Mouse (Mus musculus) macrophage (primary cell): ENCODE results near the gene Calm4. TPM values are rescaled to one million over a fixed set of nuclear protein-coding genes. Genes with fewer than 3 reads are reported as not detected.
"Not testable (repeated sequence)": the region's sequence is repeated elsewhere in the genome, so short reads cannot be mapped to it uniquely, and the experiment has no call there.

Experiments
- H3K27ac ChIP-seq: fragments of 350-480 bp; formaldehyde crosslinking; 2 replicates; pipeline ENCODE4 v1.9.0; 2021
- H3K36me3 ChIP-seq: fragments of 350-480 bp; formaldehyde crosslinking; 2 replicates; pipeline ENCODE4 v1.9.0; 2021; ENCODE audit errors: inconsistent target
- H3K4me3 ChIP-seq: fragments of 350-480 bp; formaldehyde crosslinking; 2 replicates; pipeline ENCODE4 v1.9.0; 2021; ENCODE audit errors: inconsistent target
- H3K79me2 ChIP-seq: fragments of 350-480 bp; formaldehyde crosslinking; 2 replicates; pipeline ENCODE4 v1.9.0; 2021; ENCODE audit errors: inconsistent target
- WGBS: methylation state at CpG from one replicate; pipeline ENCODE4 v1.1.7; 2026; ENCODE audit warnings: inconsistent platforms; ENCODE audit not compliant: missing documents; 5-methylcytosine and 5-hydroxymethylcytosine counted together
- polyA plus RNA-seq: library from polyadenylated mRNA; stranded (reverse); fragments of 250-400 nt; gene quantifications from 3 replicates; pipeline ENCODE4 v1.2.4, GENCODE M21; 2018; ENCODE audit warnings: inconsistent platforms

Gene Calm4
- polyA plus RNA-seq, 1 experiment from 2014 or later: not detected

DNA sequence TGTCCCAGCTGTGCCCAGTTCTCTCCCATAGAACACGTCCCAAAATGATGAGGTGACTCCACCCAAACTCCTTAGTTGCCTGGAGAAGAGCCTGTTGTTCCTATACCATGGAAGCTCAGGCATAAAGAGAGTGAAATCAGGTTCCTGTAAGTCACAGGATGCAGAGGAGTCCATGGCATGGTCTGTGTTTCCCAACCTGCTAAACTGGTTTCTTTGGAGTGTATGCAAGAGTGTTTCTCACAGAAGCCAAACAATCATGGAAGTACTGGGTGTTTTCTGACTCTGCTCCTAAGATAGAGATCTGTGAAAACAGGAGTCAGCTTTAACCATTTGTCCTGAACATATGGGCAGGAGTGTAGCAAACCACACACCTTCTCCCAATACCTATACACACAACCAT, 5.6 kb upstream of the Calm4 start:
- no peaks in the 10 kb centered on the region for H3K79me2 ChIP-seq
- no peaks in the 10 kb centered on the region for H3K36me3 ChIP-seq
- 69% methylated on average over 1 of the region's 1 CpGs for WGBS
- no peak overlapping the region for H3K27ac ChIP-seq
- no peak overlapping the region for H3K4me3 ChIP-seq

DNA sequence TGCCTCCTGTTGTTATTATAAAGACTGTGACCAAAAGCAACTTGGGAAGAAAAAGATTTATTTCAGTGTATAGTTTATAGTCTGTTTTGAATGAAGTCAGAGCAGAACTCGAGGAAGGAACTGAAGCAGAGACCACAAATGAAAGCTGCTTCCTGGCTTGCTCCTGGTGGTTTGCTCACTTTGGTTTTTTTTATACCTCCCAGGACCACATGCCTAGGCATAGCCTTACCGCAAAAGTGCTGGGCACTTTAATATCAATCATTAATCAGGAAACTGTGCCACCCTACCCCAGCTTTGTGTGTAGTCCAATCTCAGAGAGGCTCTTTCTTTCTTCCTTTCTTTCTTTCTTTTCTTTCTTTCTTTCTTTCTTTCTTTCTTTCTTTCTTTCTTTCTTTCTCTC, 5.1 kb upstream of the Calm4 start:
- Histone ChIP-seq H3K4me3 (no peak overlapping the region), H3K79me2 (no peaks in the 10 kb centered on the region), H3K27ac (no peak overlapping the region), H3K36me3 (no peaks in the 10 kb centered on the region)
- WGBS: 4% methylated on average over 2 of the region's 2 CpGs

DNA sequence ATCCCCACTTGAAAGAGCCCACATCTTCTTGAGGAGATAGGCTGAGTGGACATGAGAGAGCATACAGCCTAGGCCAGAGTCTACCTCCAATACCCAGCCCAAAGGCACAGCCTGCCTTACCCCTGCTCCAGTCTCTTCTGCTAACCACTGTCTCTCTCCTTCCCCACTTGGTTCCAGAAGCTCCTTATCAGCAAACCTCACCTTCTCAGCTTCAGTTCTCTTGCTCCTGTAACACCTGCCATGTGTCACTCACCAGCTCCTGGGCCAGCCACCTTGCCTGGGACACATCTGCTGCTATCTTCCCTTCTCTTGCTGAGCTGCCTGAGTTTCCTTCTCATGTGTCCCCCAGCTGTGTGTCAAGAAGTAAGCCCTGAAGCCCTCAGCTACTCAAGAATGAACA, 3.9 kb upstream of the Calm4 start:
- H3K4me3 ChIP-seq, H3K36me3 ChIP-seq, H3K79me2 ChIP-seq, H3K27ac ChIP-seq: not testable (repeated sequence)

DNA sequence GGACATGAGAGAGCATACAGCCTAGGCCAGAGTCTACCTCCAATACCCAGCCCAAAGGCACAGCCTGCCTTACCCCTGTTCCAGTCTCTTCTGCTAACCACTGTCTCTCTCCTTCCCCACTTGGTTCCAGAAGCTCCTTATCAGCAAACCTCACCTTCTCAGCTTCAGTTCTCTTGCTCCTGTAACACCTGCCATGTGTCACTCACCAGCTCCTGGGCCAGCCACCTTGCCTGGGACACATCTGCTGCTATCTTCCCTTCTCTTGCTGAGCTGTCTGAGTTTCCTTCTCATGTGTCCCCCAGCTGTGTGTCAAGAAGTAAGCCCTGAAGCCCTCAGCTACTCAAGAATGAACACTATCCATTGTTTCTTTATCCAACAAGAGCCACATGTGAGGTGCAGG, 3.1 kb downstream of the Calm4 start:
- H3K36me3 ChIP-seq: not testable (repeated sequence)

DNA sequence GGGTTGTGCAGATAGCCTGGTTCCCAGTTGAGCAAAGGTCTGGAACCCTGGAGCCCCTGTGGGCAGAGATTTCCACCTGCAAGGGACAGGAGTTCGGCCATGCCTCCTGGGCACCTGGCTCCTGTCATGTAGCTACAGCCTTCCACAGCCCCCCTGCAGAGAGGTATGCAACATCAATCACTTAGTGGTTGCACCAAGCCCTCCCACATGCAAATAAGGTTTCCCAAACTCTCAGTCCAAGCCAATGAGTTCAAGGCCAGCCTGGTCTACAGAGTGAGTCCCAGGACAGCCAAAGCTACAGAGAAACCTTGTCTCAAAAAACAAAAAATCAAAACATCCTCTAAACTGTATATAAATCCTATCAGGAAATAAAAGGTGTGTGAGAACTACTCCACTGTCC, 12.8 kb downstream of the Calm4 start:
- H3K27ac ChIP-seq: no peak overlapping the region
- 90% methylated on average over 1 of the region's 1 CpGs for WGBS
- H3K36me3 ChIP-seq: no peaks in the 10 kb centered on the region
- H3K4me3 ChIP-seq: no peak overlapping the region
- H3K79me2 ChIP-seq: no peaks in the 10 kb centered on the region

More for the DNA sequence above, 3.1 kb downstream of the Calm4 start:
- H3K27ac ChIP-seq, H3K4me3 ChIP-seq, H3K79me2 ChIP-seq: not testable (repeated sequence)

DNA sequence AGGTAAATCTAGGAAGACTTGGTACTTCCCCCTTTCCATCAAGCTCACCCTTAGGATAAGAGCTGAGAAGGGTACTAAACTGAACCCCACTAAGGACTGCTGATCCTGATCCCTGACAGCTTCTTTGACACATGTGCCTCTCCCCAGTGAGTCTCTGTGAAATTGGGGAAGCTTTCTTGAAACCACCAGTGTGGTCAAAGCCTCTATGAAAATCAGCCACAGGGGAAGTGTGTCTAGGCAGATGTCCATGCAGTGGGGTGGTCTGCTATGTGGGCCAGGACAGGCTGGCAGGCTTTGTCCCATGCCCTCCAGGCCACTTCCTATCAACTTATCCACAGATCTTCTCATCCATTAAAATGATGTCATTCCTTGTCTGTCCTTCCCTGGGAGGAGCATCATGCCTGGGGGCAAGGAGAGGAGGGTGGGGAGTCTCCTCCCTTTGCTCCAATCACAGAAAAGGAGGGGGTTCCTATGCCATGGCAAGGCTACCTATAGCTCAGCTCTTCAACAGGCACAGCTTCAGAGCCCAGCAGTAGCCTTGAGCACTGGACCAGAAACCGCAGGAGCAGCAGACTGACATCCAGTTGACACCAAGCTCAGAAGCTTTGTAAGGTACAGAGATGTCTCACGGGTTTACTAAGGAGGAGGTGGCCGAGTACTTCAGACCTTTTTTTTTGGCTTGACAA, 16.2 kb downstream of the Calm4 start, which contains the start of gene Calm5:
Gene Calm5 (plus strand): TSS at position 526 of the 686 bp plus-strand sequence.
- 41% methylated on average over 3 of the region's 3 CpGs for WGBS
- not testable (repeated sequence) for H3K79me2 ChIP-seq, H3K4me3 ChIP-seq, H3K27ac ChIP-seq, H3K36me3 ChIP-seq

DNA sequence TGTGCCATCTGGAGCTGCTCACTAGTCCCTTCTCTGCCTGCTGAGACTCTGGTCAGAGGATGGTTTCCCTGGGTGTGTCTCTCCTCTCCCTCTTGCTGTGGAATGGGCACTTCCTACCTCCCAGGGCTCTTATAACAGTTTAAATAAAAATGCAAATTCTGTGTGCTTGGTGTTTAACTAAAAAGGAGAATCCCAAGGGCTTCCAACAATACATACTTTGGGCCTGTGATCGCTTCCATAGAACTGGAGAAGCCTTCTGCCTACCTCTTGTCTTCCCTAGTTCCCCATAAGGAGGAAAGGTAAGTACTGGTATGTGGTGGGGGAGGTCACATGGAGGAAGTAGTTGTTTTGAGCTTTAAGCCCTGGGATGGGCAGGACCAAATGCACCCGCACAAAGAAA, 17.3 kb downstream of the Calm4 start:
- Histone ChIP-seq H3K27ac (no peak overlapping the region), H3K4me3 (no peak overlapping the region), H3K79me2 (no peaks in the 10 kb centered on the region), H3K36me3 (no peaks in the 10 kb centered on the region)
- WGBS: 53% methylated on average over 2 of the region's 2 CpGs

DNA sequence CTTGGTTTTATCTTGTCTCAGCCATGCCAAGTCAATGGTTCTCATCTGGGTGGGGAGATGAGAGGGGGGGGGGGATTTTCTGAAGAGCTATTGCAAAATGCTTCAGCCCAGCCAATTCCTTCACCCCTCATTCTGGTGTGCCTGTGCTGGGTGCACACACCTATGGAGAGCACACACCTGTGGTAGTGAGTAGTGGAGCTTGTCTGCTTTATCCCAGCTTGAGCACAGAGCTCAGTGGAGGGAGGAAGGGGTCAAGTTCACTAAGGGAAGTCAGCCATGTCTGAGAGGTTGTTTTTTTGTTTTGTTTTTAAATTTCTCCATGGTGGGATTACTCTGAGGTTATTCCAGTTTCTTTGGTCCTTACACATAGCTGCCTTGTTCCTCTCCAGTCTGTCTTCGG, 18.7 kb downstream of the Calm4 start:
- Histone ChIP-seq H3K36me3 (no peaks in the 10 kb centered on the region), H3K4me3 (no peak overlapping the region), H3K79me2 (no peaks in the 10 kb centered on the region), H3K27ac (no peak overlapping the region)
- WGBS: 91% methylated on average over 1 of the region's 1 CpGs

DNA sequence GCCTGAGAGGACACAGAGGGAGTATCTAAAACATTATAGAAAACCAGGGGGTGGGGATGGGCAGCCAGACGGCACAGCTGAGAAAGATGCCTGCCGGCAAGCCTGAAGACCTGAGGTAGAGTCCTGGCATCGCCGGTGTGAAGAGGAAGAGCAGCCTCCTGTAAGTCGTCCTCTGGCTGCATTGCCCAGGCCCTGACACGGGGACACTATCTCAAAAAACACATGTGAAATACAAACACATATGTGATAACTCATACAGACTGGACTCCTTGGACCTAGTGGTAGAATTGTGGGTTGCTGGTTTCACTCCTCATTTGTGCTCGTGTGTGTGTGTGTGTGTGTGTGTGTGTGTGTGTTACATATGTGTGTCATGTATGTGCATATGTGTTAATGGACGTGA, 23.7 kb downstream of the Calm4 start:
- H3K36me3 ChIP-seq: no peaks in the 10 kb centered on the region
- H3K79me2 ChIP-seq: no peaks in the 10 kb centered on the region
- WGBS: 92% methylated on average over 8 of the region's 8 CpGs
- no peak overlapping the region for H3K4me3 ChIP-seq
- H3K27ac ChIP-seq: no peak overlapping the region

DNA sequence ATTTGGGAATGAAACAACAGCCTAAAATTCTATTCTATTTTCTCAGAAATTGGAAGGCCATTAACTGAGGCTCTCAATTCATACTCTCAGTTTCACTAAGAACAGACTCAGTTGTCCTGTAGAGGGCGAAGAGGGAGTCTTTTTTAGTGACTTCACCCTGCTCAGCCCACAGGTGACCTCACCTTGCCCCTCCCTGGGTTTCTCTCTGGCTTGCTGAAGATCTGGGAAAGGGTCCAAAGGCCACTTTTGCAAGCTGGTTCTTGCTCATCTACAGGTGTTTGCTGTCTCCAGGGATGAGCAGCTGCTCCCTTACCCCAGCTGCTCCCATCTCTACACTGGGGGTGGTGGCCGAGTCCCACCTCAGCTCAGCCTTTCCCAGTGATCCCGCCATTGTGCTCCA, 24.8 kb downstream of the Calm4 start:
- no peak overlapping the region for H3K4me3 ChIP-seq
- no peaks in the 10 kb centered on the region for H3K36me3 ChIP-seq
- H3K27ac ChIP-seq: no peak overlapping the region
- H3K79me2 ChIP-seq: no peaks in the 10 kb centered on the region
- WGBS: 92% methylated on average over 3 of the region's 3 CpGs

DNA sequence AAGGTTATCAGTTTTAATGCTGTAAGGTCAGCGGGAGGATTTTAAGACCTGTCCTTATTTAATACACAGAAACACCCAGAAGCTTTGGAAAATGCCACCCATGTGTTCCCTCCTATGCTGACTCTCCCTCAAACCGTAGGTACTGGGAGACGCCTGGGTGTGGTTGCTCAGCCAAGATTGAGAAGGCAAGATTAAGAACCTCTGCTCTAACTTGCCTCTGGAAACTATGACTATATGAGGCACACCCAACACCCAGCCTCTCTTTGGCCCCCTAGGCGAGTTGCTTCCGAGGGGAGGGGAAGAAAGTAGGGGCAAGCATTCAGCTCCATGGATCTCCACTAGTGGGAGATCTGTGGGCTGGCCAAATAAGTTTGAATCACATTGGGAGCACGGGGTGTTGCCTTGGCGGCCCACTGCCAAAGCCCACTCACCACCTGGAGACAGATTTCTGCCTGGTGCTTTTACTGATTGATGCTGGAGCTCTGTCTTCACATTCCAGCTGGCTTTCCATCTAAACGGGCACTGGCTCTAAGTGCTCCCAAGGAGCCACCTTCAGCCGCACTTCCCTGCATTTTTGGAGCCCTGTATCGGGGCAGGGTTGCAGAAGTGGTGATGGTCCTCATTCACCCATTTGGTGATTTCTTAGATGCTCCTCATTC, 25.5 kb downstream of the Calm4 start:
- Histone ChIP-seq H3K36me3 (no peaks in the 10 kb centered on the region), H3K79me2 (no peaks in the 10 kb centered on the region), H3K27ac (no peak overlapping the region), H3K4me3 (no peak overlapping the region)
- WGBS: 95% methylated on average over 10 of the region's 10 CpGs

DNA sequence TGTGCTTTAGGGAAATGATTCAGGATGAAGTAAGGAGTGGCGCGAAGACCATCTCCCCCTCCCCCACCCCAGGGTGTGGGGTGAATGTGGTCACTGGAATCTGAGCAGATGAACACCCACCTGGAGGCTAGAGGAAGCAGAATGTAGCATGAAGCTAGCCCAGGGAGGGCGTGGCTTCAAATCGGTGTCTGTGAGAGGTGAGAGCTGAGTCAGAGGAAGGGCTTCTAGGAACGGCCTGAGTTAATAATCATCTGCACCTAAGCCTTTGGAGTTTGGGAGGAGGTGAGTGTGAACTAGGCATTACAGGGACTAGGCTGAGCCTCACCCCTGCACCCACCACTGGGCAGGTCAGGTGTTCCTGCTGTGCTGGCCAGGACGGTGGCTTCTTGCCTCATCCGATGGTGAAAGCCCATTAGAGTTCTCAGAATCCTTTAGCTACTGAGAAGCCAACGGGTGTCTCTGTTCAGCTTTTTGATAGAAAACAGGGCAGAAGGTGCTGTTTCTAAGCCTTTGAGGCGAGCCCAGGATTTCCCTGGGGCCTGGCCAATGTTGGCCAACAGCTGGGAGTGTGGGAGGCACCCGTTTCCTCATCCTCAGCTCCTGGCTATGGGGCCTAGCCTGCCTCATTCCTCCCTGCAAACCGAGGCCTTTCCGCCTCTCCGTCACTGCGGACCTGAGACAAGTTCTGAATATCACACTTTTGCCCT, 28.2 kb downstream of the Calm4 start:
- no peak overlapping the region for H3K27ac ChIP-seq
- no peaks in the 10 kb centered on the region for H3K36me3 ChIP-seq
- 75% methylated on average over 14 of the region's 14 CpGs for WGBS
- H3K79me2 ChIP-seq: no peaks in the 10 kb centered on the region
- H3K4me3 ChIP-seq: no peak overlapping the region

DNA sequence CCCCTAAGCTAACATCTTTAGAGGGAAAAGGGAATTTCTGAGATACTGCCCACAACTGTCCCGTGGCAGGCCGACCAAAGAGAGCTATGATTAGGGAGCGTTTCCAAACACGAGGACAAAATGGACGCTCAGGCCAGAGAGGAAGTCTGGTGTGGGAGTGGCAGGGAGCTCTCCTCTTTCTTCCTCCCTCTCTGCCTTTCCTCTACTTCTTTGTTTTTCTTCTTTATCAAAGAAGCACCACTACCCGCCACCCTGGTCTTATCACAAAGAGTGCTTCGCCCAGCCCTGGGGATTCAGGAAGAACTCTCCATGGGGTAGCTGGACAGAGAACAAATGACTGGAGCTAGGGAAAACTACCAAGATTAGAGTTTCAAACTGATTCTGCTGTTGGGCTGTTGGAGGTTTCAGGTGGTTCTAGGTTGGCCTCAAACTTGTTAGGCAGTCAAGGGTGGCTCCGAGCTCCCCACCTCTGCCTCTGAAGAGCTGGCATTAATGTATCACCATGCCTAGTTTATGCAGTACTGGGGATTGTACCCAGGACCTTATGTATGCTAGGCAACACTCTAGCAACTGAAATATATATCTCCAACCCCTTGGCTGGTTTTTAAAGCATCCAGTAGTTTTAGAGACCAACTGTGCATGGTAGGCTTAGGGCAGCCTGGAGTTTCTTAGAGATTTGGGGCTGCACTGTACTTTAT, 28.9 kb downstream of the Calm4 start:
- no peaks in the 10 kb centered on the region for H3K36me3 ChIP-seq
- H3K27ac ChIP-seq: no peak overlapping the region
- WGBS: 66% methylated on average over 7 of the region's 8 CpGs
- no peak overlapping the region for H3K4me3 ChIP-seq
- no peaks in the 10 kb centered on the region for H3K79me2 ChIP-seq

DNA sequence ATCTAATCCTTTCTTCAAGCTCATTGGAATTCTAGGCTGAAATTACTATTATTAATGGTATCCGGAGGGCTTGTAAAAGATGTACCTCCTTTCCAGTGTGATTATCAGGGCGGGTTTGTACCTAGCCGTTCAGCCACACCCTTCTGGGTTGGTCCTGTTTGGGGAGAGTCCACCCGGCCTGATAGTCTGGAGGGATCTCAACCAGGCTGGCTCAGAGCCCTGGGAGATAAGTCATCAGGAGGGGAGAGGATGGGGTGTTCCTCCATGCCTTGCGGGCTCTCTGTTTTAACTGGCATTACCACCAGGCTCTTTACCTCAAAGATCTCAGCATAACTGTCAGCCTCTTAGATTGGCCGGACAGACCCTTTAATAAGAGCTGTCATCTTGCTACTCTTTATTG, 29.6 kb downstream of the Calm4 start:
- Histone ChIP-seq H3K36me3 (no peaks in the 10 kb centered on the region), H3K79me2 (no peaks in the 10 kb centered on the region), H3K4me3 (no peak overlapping the region), H3K27ac (no peak overlapping the region)
- WGBS: 92% methylated on average over 6 of the region's 6 CpGs

DNA sequence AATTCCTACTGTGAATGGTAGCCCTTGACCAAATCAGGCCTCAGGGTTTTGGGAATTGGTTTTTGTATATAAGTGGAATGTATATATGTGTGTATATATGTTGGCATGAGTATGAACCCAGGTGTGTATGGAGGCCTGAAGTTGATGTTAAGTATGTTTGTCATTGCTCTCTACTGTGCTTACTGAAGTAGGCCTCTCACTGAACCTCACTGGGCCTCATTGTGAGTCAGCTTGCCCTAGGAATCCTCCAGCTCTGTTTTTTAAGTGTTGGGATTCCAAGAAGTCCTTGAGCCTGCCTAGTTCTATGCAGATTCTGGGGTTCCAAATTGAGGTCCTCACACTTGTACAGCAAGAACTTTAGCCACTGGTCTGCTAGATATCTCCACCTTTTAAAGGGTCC, 32.3 kb downstream of the Calm4 start:
- no peak overlapping the region for H3K4me3 ChIP-seq
- H3K27ac ChIP-seq: no peak overlapping the region
- H3K79me2 ChIP-seq: no peaks in the 10 kb centered on the region
- no peaks in the 10 kb centered on the region for H3K36me3 ChIP-seq
